Mouse (Mus musculus) small intestine, adult 2 months (tissue): Measurements from ENCODE around the gene Kmo. TPM values are rescaled to one million over a fixed set of nuclear protein-coding genes. Genes with fewer than 3 reads are reported as not detected.

Experiments used
- H3K27ac ChIP-seq: fragments of 200-500 bp; 2 replicates; pipeline ENCODE4 v1.5.1; 2012; ENCODE audit warnings: low read depth, low read length, control low read depth, inconsistent platforms; ENCODE audit not compliant: insufficient read depth
- H3K27me3 ChIP-seq: fragments of 200-500 bp; 2 replicates; pipeline ENCODE4 v1.6.1; 2012; ENCODE audit warnings: mild to moderate bottlenecking, moderate library complexity, low read length, inconsistent platforms; ENCODE audit not compliant: control insufficient read depth, insufficient read depth
- H3K36me3 ChIP-seq: fragments of 200-500 bp; 2 replicates; pipeline ENCODE4 v1.6.1; 2012; ENCODE audit warnings: mild to moderate bottlenecking, low read length, control low read depth, inconsistent platforms; ENCODE audit not compliant: control insufficient read depth, insufficient read depth
- H3K4me1 ChIP-seq: fragments of 200-500 bp; 2 replicates; pipeline ENCODE4 v1.6.1; 2012; ENCODE audit warnings: low read length, inconsistent platforms, mixed read lengths; ENCODE audit not compliant: control insufficient read depth, insufficient read depth, insufficient read length
- H3K4me3 ChIP-seq: fragments of 200-500 bp; 2 replicates; pipeline ENCODE4 v1.5.1; 2012; ENCODE audit warnings: low read depth, mild to moderate bottlenecking, control low read depth, inconsistent platforms, low read length, moderate library complexity
- CTCF ChIP-seq: fragments of 200-500 bp; IDR thresholded peaks from 2 replicates; pipeline ENCODE4 v1.5.1; 2012; ENCODE audit warnings: low read depth, mild to moderate bottlenecking, control low read depth, inconsistent platforms, low read length, moderate library complexity, mixed read lengths; ENCODE audit not compliant: insufficient replicate concordance, insufficient read length; ENCODE audit errors: extremely low read depth
- POLR2A ChIP-seq: fragments of 200-500 bp; IDR thresholded peaks from 2 replicates; pipeline ENCODE4 v1.6.1; 2012; ENCODE audit warnings: low read depth, mild to moderate bottlenecking, control low read depth, inconsistent platforms, low read length, moderate library complexity
- WGBS: fragments of 180-500 bp; shearing (Covaris S2); methylation state at CpG from one replicate; pipeline ENCODE4 v1.1.7; 2018; 5-methylcytosine and 5-hydroxymethylcytosine counted together
- polyA plus RNA-seq: library from polyadenylated mRNA; depleted of rRNA; stranded (reverse); fragments of >200 nt; gene quantifications from 2 replicates; pipeline ENCODE4 v1.2.3, GENCODE M21; 2012

The Kmo gene
- polyA plus RNA-seq, 1 experiment: 0.41 TPM

- H3K4me3 ChIP-seq: no peak overlapping the region
- H3K36me3 ChIP-seq: no peaks in the 10 kb centered on the region
- H3K4me1 ChIP-seq: no peaks in the 10 kb centered on the region
- H3K27ac ChIP-seq: no peak overlapping the region
- no peaks in the 10 kb centered on the region for H3K27me3 ChIP-seq
- WGBS: 54% methylated on average over 5 of the region's 5 CpGs
- TF ChIP-seq POLR2A (no peak), CTCF (no peak)
Observed at GRCm38 (mm10) chr1:175586656-175587055, 33.5 kb upstream of the Kmo start.

- H3K36me3 ChIP-seq: 0 out of 2 replicates have a peak, but pooled peaks cover 1% of the 10 kb centered on the region
- H3K4me3 ChIP-seq: no peak overlapping the region
- no peak overlapping the region for H3K27ac ChIP-seq
- no peaks in the 10 kb centered on the region for H3K4me1 ChIP-seq
- 92% methylated on average over 1 of the region's 1 CpGs for WGBS
- TF ChIP-seq CTCF (no peak), POLR2A (no peak)
- no peaks in the 10 kb centered on the region for H3K27me3 ChIP-seq
Observed at GRCm38 (mm10) chr1:175592832-175593231, 27.3 kb upstream of the Kmo start.

- no peak for TF ChIP-seq CTCF
- Histone ChIP-seq H3K27me3 (no peaks in the 10 kb centered on the region), H3K27ac (no peak overlapping the region), H3K36me3 (peaks cover 50% of the 10 kb centered on the region), H3K4me3 (no peak overlapping the region), H3K4me1 (no peaks in the 10 kb centered on the region)
- 70% methylated on average over 11 of the region's 11 CpGs for WGBS
Observed at GRCm38 (mm10) chr1:175602231-175602630, 17.9 kb upstream of the Kmo start.

GRCm38 (mm10) chr1:175603390-175603789, 16.8 kb upstream of the Kmo start:
- H3K27me3 ChIP-seq: no peaks in the 10 kb centered on the region
- no peak overlapping the region for H3K27ac ChIP-seq
- H3K4me3 ChIP-seq: no peak overlapping the region
- H3K4me1 ChIP-seq: no peaks in the 10 kb centered on the region
- TF ChIP-seq CTCF (no peak), POLR2A (no peak)
- WGBS: 76% methylated on average over 6 of the region's 6 CpGs
- H3K36me3 ChIP-seq: peaks cover 60% of the 10 kb centered on the region

- 78% methylated on average over 6 of the region's 6 CpGs for WGBS
Observed at GRCm38 (mm10) chr1:175607308-175607707, 12.9 kb upstream of the Kmo start.

GRCm38 (mm10) chr1:175607838-175608585, 12.2 kb upstream of the Kmo start:
- Histone ChIP-seq H3K36me3 (peaks cover 71% of the 10 kb centered on the region), H3K27me3 (no peaks in the 10 kb centered on the region), H3K4me1 (no peaks in the 10 kb centered on the region), H3K4me3 (no peak overlapping the region), H3K27ac (no peak overlapping the region)
- 74% methylated on average over 18 of the region's 18 CpGs for WGBS
- TF ChIP-seq POLR2A: no peak
- no peak for TF ChIP-seq CTCF

More at GRCm38 (mm10) chr1:175607308-175607707, 12.9 kb upstream of the Kmo start:
- Histone ChIP-seq H3K36me3 (peaks cover 70% of the 10 kb centered on the region), H3K4me1 (no peaks in the 10 kb centered on the region), H3K4me3 (no peak overlapping the region), H3K27me3 (no peaks in the 10 kb centered on the region), H3K27ac (no peak overlapping the region)
- TF ChIP-seq POLR2A (no peak), CTCF (no peak)

- Histone ChIP-seq H3K36me3 (peaks cover 69% of the 10 kb centered on the region), H3K27ac (no peak overlapping the region), H3K4me3 (no peak overlapping the region), H3K4me1 (no peaks in the 10 kb centered on the region), H3K27me3 (no peaks in the 10 kb centered on the region)
- WGBS: 91% methylated on average over 3 of the region's 3 CpGs
- no peak for TF ChIP-seq CTCF
- no peak for TF ChIP-seq POLR2A
Observed at GRCm38 (mm10) chr1:175608708-175609107, 11.5 kb upstream of the Kmo start.
